ENCODE assay signal across 8 mouse cellular contexts in the genomic region with DNA sequence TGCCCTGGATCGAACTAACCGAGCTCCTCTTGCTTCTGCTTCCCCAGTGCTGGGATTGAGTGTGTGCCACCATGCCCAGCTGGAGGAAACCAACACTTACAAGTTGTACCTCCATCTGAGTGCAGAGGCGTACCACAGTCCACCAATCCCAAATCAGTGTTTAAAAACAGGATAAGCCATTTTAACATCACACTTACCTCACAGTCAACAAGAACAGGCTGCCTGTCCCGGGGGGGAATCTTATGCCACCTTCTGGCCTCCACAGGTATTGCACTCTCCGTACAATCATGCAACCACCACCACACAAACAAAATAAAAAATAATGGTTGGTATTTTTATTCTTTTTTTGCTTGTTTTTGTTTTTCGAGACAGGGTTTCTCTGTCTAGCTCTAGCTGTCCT. TPM values are rescaled to one million over a fixed set of nuclear protein-coding genes. Genes with fewer than 3 reads are reported as not detected.
DNase-seq lines count a peak whose midpoint lies in the region; ATAC-seq and TF ChIP-seq lines count a peak whose summit lies in the region.

No protein-coding gene starts in this region.

- TF ChIP-seq POLR2A in brain, embryonic 14.5 days (IDR thresholded peaks at IDR 0.05; ENCODE audit: borderline replicate concordance, extremely low read depth, insufficient read depth, insufficient read length, poor library complexity, severe bottlenecking), result no peak
- no peak for TF ChIP-seq POLR2A in myocyte (IDR thresholded peaks at IDR 0.05; ENCODE audit: insufficient read length, low read depth)

- no peak overlapping the region for H3K4me3 ChIP-seq in myocyte

- DNase-seq in frontal cortex, postnatal 10 days (ENCODE audit: low spot score in 2 of 2), result no peak
- DNase-seq in ovary, postnatal 14 days (ENCODE audit: low spot score), result peak; percentile 41
- no peak for DNase-seq in ovary, postnatal 36 days (ENCODE audit: low spot score)
- peak; percentile 31 for DNase-seq in brain, embryonic 14.5 days (ENCODE audit: low read depth)
- no peak for DNase-seq in urinary bladder, postnatal 10 days (ENCODE audit: low spot score)

- peak; percentile 65; the same call in 1 of the 2 replicates for TF ChIP-seq CTCF in brain, embryonic 14.5 days (IDR thresholded peaks at IDR 0.05; ENCODE audit: borderline replicate concordance, extremely low read depth, insufficient read depth, insufficient read length)

- H3K27me3 ChIP-seq in myocyte (ENCODE audit: control insufficient read depth, insufficient read depth, insufficient read length), result no peaks in the 10 kb centered on the region

- no peak overlapping the region for H3K4me2 ChIP-seq in myocyte (ENCODE audit: low read depth)

- peak; percentile 58 for ATAC-seq in frontal cortex, adult (ENCODE audit: low TSS enrichment)
- ATAC-seq in hematopoietic stem cell, adult 5-6 weeks (replicated peaks in 1 of 2; ENCODE audit: insufficient read depth in 1 of 2, low FRiP score in 2 of 2, low TSS enrichment in 1 of 2, low read depth in 1 of 2, poor library complexity in 2 of 2, severe bottlenecking in 2 of 2), result 0 out of 4 replicates have a peak, but pooled peaks have one; percentile 42 to 51

- peaks cover 31% of the 10 kb centered on the region for H3K36me3 ChIP-seq in myocyte (ENCODE audit: control insufficient read depth, insufficient read depth)

- H3K79me2 ChIP-seq in myocyte (ENCODE audit: control insufficient read depth, insufficient read depth), result no peaks in the 10 kb centered on the region

- no peak overlapping the region for H3ac ChIP-seq in myocyte (ENCODE audit: control insufficient read depth, insufficient read length)

TF ChIP-seq in myocyte, 11 proteins besides CTCF, POLR2A, EP300 and RAD21:
- TF ChIP-seq REST (IDR thresholded peaks at IDR 0.05; ENCODE audit: insufficient read depth, insufficient read length) (no peak), MYOG (IDR thresholded peaks at IDR 0.05; ENCODE audit: control insufficient read depth in 1 of 3, insufficient read depth in 1 of 3, insufficient read length in 2 of 3, low read depth in 2 of 3) (no peak), POLR2AphosphoS2 (IDR thresholded peaks at IDR 0.05; ENCODE audit: insufficient read length, low read depth) (peak; percentile 26)
TF ChIP-seq in myocyte: peak in this region for 1.

RNA-seq across cellular contexts. Expression of a gene that starts 50.0 kb away (rescaled TPM):
- polyA plus RNA-seq in brain, embryonic 14.5 days (2012; rRNA removed), result 62.4 and 66.9 TPM in 2 replicates
- total RNA-seq in hematopoietic stem cell, adult 5-6 weeks (2017), result 89.7 and 89.9 TPM in 2 replicates
- polyA plus RNA-seq in myocyte (2012; fragmentation: generic; extraction: Trizol), result 31.3 TPM

RNA-seq across cellular contexts. Expression of a gene that starts 50.9 kb away (rescaled TPM):
- 24.3 and 27.5 TPM in 2 replicates for polyA plus RNA-seq in brain, embryonic 14.5 days (2012; rRNA removed)
- 32.2 and 34.3 TPM in 2 replicates for total RNA-seq in hematopoietic stem cell, adult 5-6 weeks (2017)
- 12.4 TPM for polyA plus RNA-seq in myocyte (2012; fragmentation: generic; extraction: Trizol)

Comparison
In these comparisons a context has a peak if more than half of its experiments do, and no peak if none do; other contexts are left out.
1. DNase-seq: peak in ovary, postnatal 14 days (single experiment) and brain, embryonic 14.5 days (single experiment); none in frontal cortex, postnatal 10 days (0 of 2), ovary, postnatal 36 days (single experiment) and urinary bladder, postnatal 10 days (single experiment).